Mouse (Mus musculus): ENCODE measurements at regions not wholly inside any gene's neighbourhood (a gene's known extent, or its start where the extent isn't known, plus 50 kb on each side); places are given as distances from the start of the nearest gene placed in this dataset. TPM values are rescaled to one million over a fixed set of nuclear protein-coding genes. Genes with fewer than 3 reads are reported as not detected.

GRCm38 (mm10) chr6:22803886-22804285 is 71.4 kb upstream of the Ptprz1 start:
- 91% methylated on average over 4 of the region's 4 CpGs for WGBS
- no peaks in the 10 kb centered on the region for H3K27me3 ChIP-seq (ENCODE audit: control insufficient read depth, insufficient read depth, low read length)
- ATAC-seq (replicated peaks; ENCODE audit: low FRiP score) = no peak

GRCm38 (mm10) chr6:22825086-22825768 is 50.1 kb upstream of the Ptprz1 start:
- Histone ChIP-seq H3K27me3 (ENCODE audit: control insufficient read depth, insufficient read depth, low read length) (no peaks in the 10 kb centered on the region), H3K4me3 (ENCODE audit: low read depth, low read length) (no peak overlapping the region), H3K4me1 (replicated peaks; ENCODE audit: control insufficient read depth, insufficient read depth, low read length) (no peaks in the 10 kb centered on the region), H3K9ac (ENCODE audit: low read length) (no peak overlapping the region), H3K36me3 (ENCODE audit: control insufficient read depth, insufficient read depth, low read length) (no peaks in the 10 kb centered on the region), H3K27ac (ENCODE audit: low read depth, low read length) (no peak overlapping the region), H3K9me3 (ENCODE audit: control insufficient read depth, low read length) (no peaks in the 10 kb centered on the region), H3K4me2 (ENCODE audit: low read depth, low read length, severe bottlenecking) (no peak overlapping the region)
- DNase-seq (ENCODE audit: low spot score) = no peak
- ATAC-seq (replicated peaks; ENCODE audit: low FRiP score) = no peak
- WGBS = 100% methylated on average over 1 of the region's 1 CpGs

More at GRCm38 (mm10) chr6:22803886-22804285, 71.4 kb upstream of the Ptprz1 start:
- no peaks in the 10 kb centered on the region for H3K9me3 ChIP-seq (ENCODE audit: control insufficient read depth, low read length)
- no peak for DNase-seq (ENCODE audit: low spot score)
- no peak overlapping the region for H3K27ac ChIP-seq (ENCODE audit: low read depth, low read length)
- H3K36me3 ChIP-seq (ENCODE audit: control insufficient read depth, insufficient read depth, low read length) = no peaks in the 10 kb centered on the region
- H3K4me3 ChIP-seq (ENCODE audit: low read depth, low read length) = no peak overlapping the region
- H3K4me1 ChIP-seq (replicated peaks; ENCODE audit: control insufficient read depth, insufficient read depth, low read length) = peaks cover 4% of the 10 kb centered on the region; the same call in 1 of the 2 replicates
- no peak overlapping the region for H3K9ac ChIP-seq (ENCODE audit: low read length)
- no peak overlapping the region for H3K4me2 ChIP-seq (ENCODE audit: low read depth, low read length, severe bottlenecking)

Small RNA genes lying in the stretch of these regions (microRNA-seq; reads per million reads assigned to microRNA genes)
- gene Gm25942 (ENCODE audit: insufficient number of aligned reads) = not detected
